Mouse (Mus musculus): ENCODE measurements around the gene Btc. TPM values are rescaled to one million over a fixed set of nuclear protein-coding genes. Genes with fewer than 3 reads are reported as not detected.

Btc gene
- 2.5 and 3.0 TPM in 2 replicates for polyA plus RNA-seq (2012; rRNA removed)

DNA sequence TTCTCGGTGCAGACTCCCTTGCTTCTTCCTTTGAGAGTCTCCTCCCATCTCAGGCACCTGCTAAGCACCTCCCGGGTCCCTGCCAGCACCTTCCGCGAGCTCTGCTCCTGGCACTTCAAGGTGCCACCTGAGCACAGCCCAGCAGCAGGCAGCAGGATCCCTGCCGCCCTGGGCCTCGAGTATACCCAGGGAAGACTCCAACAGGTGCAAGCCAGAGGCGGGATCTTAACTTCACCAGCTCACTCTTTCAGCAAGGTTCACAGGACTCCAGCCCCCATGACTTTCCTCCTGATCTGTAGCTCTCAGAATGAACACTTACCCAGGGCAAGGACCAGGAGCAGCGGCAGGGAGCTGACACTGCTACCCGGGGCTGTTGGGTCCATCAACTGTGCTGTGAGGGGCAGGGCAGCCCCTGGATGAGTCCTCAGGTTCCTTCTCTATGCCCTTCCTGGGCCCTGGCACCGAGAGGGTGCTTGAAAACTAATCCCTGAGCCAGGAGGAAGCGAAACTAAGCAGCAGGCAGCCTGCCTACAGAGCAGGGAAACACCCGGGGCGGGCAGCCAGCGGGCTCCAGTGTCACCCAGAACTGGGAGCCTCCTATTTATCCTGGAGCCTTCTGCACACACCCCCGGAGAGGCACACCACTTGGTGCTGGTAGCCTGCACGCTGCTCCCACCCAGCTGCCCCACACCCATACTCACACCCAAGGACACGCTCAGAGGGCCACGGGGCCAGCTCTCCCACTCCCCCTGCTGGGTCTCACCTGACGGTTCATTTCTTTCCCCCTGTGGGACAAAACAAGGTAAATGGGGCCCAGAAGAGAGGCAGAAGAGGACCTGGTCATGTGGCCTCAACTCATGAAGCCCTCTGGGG lies at the start of gene Btc:
Gene Btc (minus strand): TSS at position 656 of the 873 bp plus-strand sequence.

Other genes starting within 250 kb of the Btc start
- gene Parm1, start 114.6 kb upstream of the Btc start, polyA plus RNA-seq (2012; rRNA removed), result 64.9 and 77.4 TPM in 2 replicates